Mouse (Mus musculus) embryonic facial prominence, embryonic 13.5 days (tissue): ENCODE measurements around the gene Pla2g4c. TPM values are rescaled to one million over a fixed set of nuclear protein-coding genes. Genes with fewer than 3 reads are reported as not detected.

Experiments used
- ATAC-seq: fragments of 200-750 bp; cut with Nextera tagmentation; 2 replicates; pipeline ENCODE4 v1.8.0; 2017; ENCODE audit warnings: low read depth; ENCODE audit not compliant: insufficient number of reproducible peaks, insufficient read depth, low FRiP score, low TSS enrichment
- H3K27ac ChIP-seq: fragments of 300-500 bp; sonication (generic); 2 replicates; pipeline ENCODE4 v1.5.1; 2015; ENCODE audit warnings: moderate library complexity, mild to moderate bottlenecking, inconsistent platforms
- H3K27me3 ChIP-seq: fragments of 300-500 bp; sonication (generic); 2 replicates; pipeline ENCODE4 v1.6.1; 2015; ENCODE audit warnings: mild to moderate bottlenecking, inconsistent platforms
- H3K36me3 ChIP-seq: fragments of 300-500 bp; sonication (generic); 2 replicates; pipeline ENCODE4 v1.6.1; 2015; ENCODE audit warnings: mild to moderate bottlenecking, inconsistent platforms
- H3K4me1 ChIP-seq: fragments of 300-500 bp; sonication (generic); 2 replicates; pipeline ENCODE4 v1.6.1; 2015; ENCODE audit warnings: inconsistent platforms
- H3K4me2 ChIP-seq: fragments of 300-500 bp; sonication (generic); 2 replicates; pipeline ENCODE4 v1.6.1; 2015; ENCODE audit warnings: moderate library complexity, mild to moderate bottlenecking, inconsistent platforms
- H3K4me3 ChIP-seq: fragments of 300-500 bp; sonication (generic); 2 replicates; pipeline ENCODE4 v1.5.1; 2015; ENCODE audit warnings: mild to moderate bottlenecking, inconsistent platforms
- H3K9ac ChIP-seq: fragments of 300-500 bp; sonication (generic); 2 replicates; pipeline ENCODE4 v1.6.1; 2015; ENCODE audit warnings: mild to moderate bottlenecking, inconsistent platforms
- H3K9me3 ChIP-seq: fragments of 300-500 bp; sonication (generic); 2 replicates; pipeline ENCODE4 v1.6.1; 2016; ENCODE audit warnings: inconsistent platforms
- WGBS: fragments of 180-500 bp; shearing (Covaris S2); methylation state at CpG from one replicate; pipeline ENCODE4 v1.1.7; 2015; ENCODE audit warnings: mixed read lengths; 5-methylcytosine and 5-hydroxymethylcytosine counted together
- polyA plus RNA-seq: library from polyadenylated mRNA; unstranded; fragments of >200 nt; fragmentation: Nextera tagmentation; extraction: Ambion mirVana; gene quantifications from 2 replicates; pipeline ENCODE4 v1.2.1, GENCODE M21; 2015

The Pla2g4c gene
- polyA plus RNA-seq, 1 experiment from 2014 or later, result 1.1 TPM

- H3K27ac ChIP-seq, result no peak within 1 kb of the TSS
- H3K9me3 ChIP-seq, result no peaks in the 10 kb centered on the region; the same call in 1 of the 2 replicates
- no peaks in the 10 kb centered on the region for H3K27me3 ChIP-seq
- WGBS, result 73% methylated on average over 1 of the region's 1 CpGs
- H3K9ac ChIP-seq, result no peak within 1 kb of the TSS
- H3K4me3 ChIP-seq, result no peak within 1 kb of the TSS
- H3K36me3 ChIP-seq, result no peaks in the 10 kb centered on the region
- no peak for ATAC-seq
- no peak within 1 kb of the TSS for H3K4me2 ChIP-seq
- no peaks in the 10 kb centered on the region for H3K4me1 ChIP-seq
Measured at GRCm38 (mm10) chr7:13397832-13398231, 73.4 kb downstream of the Pla2g4c start, which contains the start of gene Cabp5. Gene Cabp5 (plus strand): TSS chr7:13398132.

Other genes starting within 250 kb of the Pla2g4c start
- not detected in 2 replicates for gene Vmn1r85, start 229.5 kb upstream of the Pla2g4c start, polyA plus RNA-seq
- gene Vmn1r86, start 204.7 kb upstream of the Pla2g4c start, polyA plus RNA-seq, result not detected in 2 replicates
- gene Vmn1r87, start 184.5 kb upstream of the Pla2g4c start, polyA plus RNA-seq, result not detected in 2 replicates
- not detected in 2 replicates for gene Vmn1r88, start 165.1 kb upstream of the Pla2g4c start, polyA plus RNA-seq
- not detected in 2 replicates for gene Vmn1r89, start 111.6 kb upstream of the Pla2g4c start, polyA plus RNA-seq
- 121 and 134 TPM in 2 replicates for gene Lig1, start 47.4 kb upstream of the Pla2g4c start, polyA plus RNA-seq
- 12.6 and 12.9 TPM in 2 replicates for gene Zswim9, start 45.9 kb upstream of the Pla2g4c start, polyA plus RNA-seq
- not detected in 2 replicates for gene Cabp5, start 73.5 kb downstream of the Pla2g4c start, polyA plus RNA-seq
- not detected in 2 replicates for gene Bsph1, start 126.2 kb downstream of the Pla2g4c start, polyA plus RNA-seq
- gene Bsph2, start 246.4 kb downstream of the Pla2g4c start, polyA plus RNA-seq, result not detected in 2 replicates